Mouse (Mus musculus) T-cell, adult 2 months (primary cell): ENCODE data around the gene Celf1.
"Not testable (repeated sequence)": the region's sequence is repeated elsewhere in the genome, so short reads cannot be mapped to it uniquely, and the experiment has no call there.

Experiments
- DNase-seq: peaks from one replicate; pipeline ENCODE4 v3.0.0; 2022; ENCODE audit warnings: low spot score

Celf1 gene

GRCm38 (mm10) chr2:91023131-91023530 is 82.9 kb downstream of the Celf1 start:
- no peak for DNase-seq

- no peak for DNase-seq
Measured at GRCm38 (mm10) chr2:91023956-91024355, 83.8 kb downstream of the Celf1 start.

- no peak for DNase-seq
Measured at GRCm38 (mm10) chr2:91025081-91025516, 84.9 kb downstream of the Celf1 start.

- DNase-seq, result no peak
Measured at GRCm38 (mm10) chr2:91026491-91026890, 86.3 kb downstream of the Celf1 start.

GRCm38 (mm10) chr2:91027391-91028214 is 87.4 kb downstream of the Celf1 start:
- no peak for DNase-seq

GRCm38 (mm10) chr2:91031216-91031615 is 91.0 kb downstream of the Celf1 start:
- DNase-seq, result no peak

- DNase-seq, result peak; percentile 12
Measured at GRCm38 (mm10) chr2:91033000-91033399, 92.8 kb downstream of the Celf1 start.

GRCm38 (mm10) chr2:91035385-91035784 is 95.2 kb downstream of the Celf1 start, which contains the start of gene Rapsn:
Gene Rapsn (plus strand): TSS chr2:91035620.
- no peak for DNase-seq

- no peak for DNase-seq
Measured at GRCm38 (mm10) chr2:91041786-91042185, 101.6 kb downstream of the Celf1 start.

GRCm38 (mm10) chr2:91042651-91043398 is 102.6 kb downstream of the Celf1 start:
- DNase-seq, result peak; percentile 74

GRCm38 (mm10) chr2:91044727-91045126 is 104.5 kb downstream of the Celf1 start:
- DNase-seq, result no peak

GRCm38 (mm10) chr2:91045805-91046204 is 105.6 kb downstream of the Celf1 start:
- DNase-seq, result not testable (repeated sequence)

GRCm38 (mm10) chr2:91047359-91047758 is 107.2 kb downstream of the Celf1 start:
- no peak for DNase-seq

GRCm38 (mm10) chr2:91051917-91052316 is 111.7 kb downstream of the Celf1 start:
- DNase-seq, result no peak

- peak; percentile 12 for DNase-seq
Measured at GRCm38 (mm10) chr2:91052752-91053151, 112.6 kb downstream of the Celf1 start.

- no peak for DNase-seq
Measured at GRCm38 (mm10) chr2:91053181-91053933, 113.2 kb downstream of the Celf1 start.

GRCm38 (mm10) chr2:91053934-91054382 is 113.8 kb downstream of the Celf1 start, which contains the start of gene Psmc3:
Gene Psmc3 (plus strand): TSS chr2:91054009.
- peak; percentile 92 for DNase-seq

- no peak for DNase-seq
Measured at GRCm38 (mm10) chr2:91058435-91058834, 118.3 kb downstream of the Celf1 start.

- DNase-seq, result no peak
Measured at GRCm38 (mm10) chr2:91059376-91059775, 119.2 kb downstream of the Celf1 start.

GRCm38 (mm10) chr2:91060544-91061355 is 120.6 kb downstream of the Celf1 start:
- no peak for DNase-seq

- no peak for DNase-seq
Measured at GRCm38 (mm10) chr2:91061849-91062481, 121.8 kb downstream of the Celf1 start.
